Mouse (Mus musculus) forebrain, embryonic 11.5 days (tissue): ENCODE data around the gene Ube2q2. TPM values are rescaled to one million over a fixed set of nuclear protein-coding genes. Genes with fewer than 3 reads are reported as not detected.
A peak's percentile ranks its signal among the peaks of the same experiment; 100 is the strongest.
"Not testable (repeated sequence)": the region's sequence is repeated elsewhere in the genome, so short reads cannot be mapped to it uniquely, and the experiment has no call there.

Experiments
- ATAC-seq: fragments of 200-750 bp; cut with Nextera tagmentation; replicated peaks from 2 replicates; pipeline ENCODE4 v1.8.0; 2017; ENCODE audit warnings: moderate TSS enrichment; ENCODE audit not compliant: low FRiP score
- DNase-seq: peaks from one replicate; pipeline ENCODE4 v3.0.0-alpha.2; 2017; ENCODE audit warnings: low spot score
- H3K27ac ChIP-seq: fragments of 300-500 bp; sonication (generic); 2 replicates; pipeline ENCODE4 v1.5.1; 2014; ENCODE audit warnings: low read depth, low read length
- H3K27me3 ChIP-seq: fragments of 300-500 bp; sonication (generic); 2 replicates; pipeline ENCODE4 v1.6.1; 2014; ENCODE audit warnings: mild to moderate bottlenecking, low read length, mixed read lengths; ENCODE audit not compliant: control insufficient read depth, insufficient read depth
- H3K36me3 ChIP-seq: fragments of 300-500 bp; sonication (generic); 2 replicates; pipeline ENCODE4 v1.6.1; 2014; ENCODE audit warnings: mild to moderate bottlenecking, low read length, moderate library complexity, mixed read lengths; ENCODE audit not compliant: control insufficient read depth, insufficient read depth
- H3K4me1 ChIP-seq: fragments of 300-500 bp; sonication (generic); replicated peaks from 2 replicates; pipeline ENCODE4 v1.6.1; 2014; ENCODE audit warnings: low read length, mixed read lengths; ENCODE audit not compliant: control insufficient read depth, insufficient read depth
- H3K4me2 ChIP-seq: fragments of 300-500 bp; sonication (generic); 2 replicates; pipeline ENCODE4 v1.6.1; 2014; ENCODE audit warnings: low read depth, mild to moderate bottlenecking, low read length, moderate library complexity, mixed read lengths; ENCODE audit not compliant: severe bottlenecking
- H3K4me3 ChIP-seq: fragments of 300-500 bp; sonication (generic); 2 replicates; pipeline ENCODE4 v1.5.1; 2014; ENCODE audit warnings: low read depth, low read length
- H3K9ac ChIP-seq: fragments of 300-500 bp; sonication (generic); 2 replicates; pipeline ENCODE4 v1.6.1; 2014; ENCODE audit warnings: low read length
- H3K9me3 ChIP-seq: fragments of 300-500 bp; sonication (generic); 2 replicates; pipeline ENCODE4 v1.6.1; 2016; ENCODE audit warnings: low read length, mixed read lengths; ENCODE audit not compliant: control insufficient read depth
- WGBS: fragments of 180-500 bp; shearing (Covaris S2); extraction: QIAGEN DNeasy Blood & Tissue Kit; methylation state at CpG from one replicate; pipeline ENCODE4 v1.1.7; 2014; 5-methylcytosine and 5-hydroxymethylcytosine counted together
- polyA plus RNA-seq: library from polyadenylated mRNA; unstranded; fragments of >200 nt; fragmentation: Nextera tagmentation; extraction: Ambion mirVana; gene quantifications from 2 replicates; pipeline ENCODE4 v1.2.1, GENCODE M21; 2014

The Ube2q2 gene
- 46.1 and 49.4 TPM in 2 replicates for polyA plus RNA-seq

DNA sequence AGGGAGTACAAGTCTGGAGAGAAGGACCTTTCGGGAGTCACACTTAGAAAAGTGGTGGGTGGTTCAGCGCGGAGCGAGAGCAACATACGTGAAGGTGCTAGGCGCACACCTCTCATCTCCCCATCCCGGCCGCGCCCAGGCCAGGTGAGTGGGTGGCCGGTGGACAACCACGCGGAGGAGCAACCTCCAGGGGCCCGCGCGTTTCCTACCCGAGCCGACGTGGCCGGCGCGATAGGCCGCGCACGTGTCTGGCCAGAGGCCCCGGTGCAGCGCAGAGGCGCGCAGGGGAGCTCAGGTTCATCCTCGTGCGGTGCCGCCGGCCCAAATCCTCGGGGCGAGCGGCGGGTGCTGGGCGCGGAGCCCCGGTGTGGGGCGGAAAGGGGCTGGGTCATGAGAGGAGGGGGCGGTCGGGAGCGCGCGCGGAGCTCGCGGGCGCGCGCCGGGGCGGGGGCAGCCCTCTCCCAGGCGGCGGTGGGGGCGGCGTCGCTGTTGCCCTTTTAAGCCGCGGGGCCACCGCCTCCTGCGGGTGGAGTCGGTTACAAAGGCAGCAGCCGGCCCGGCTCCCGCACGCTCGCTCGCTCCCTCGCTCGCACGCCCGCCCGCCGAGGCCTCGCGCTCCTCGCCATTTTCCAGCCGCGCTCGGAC lies at the start of gene Ube2q2:
TSS of gene Ube2q2 (plus strand) at position 1 of the 645 bp plus-strand sequence.
- Histone ChIP-seq H3K4me3 (peak within 1 kb of the TSS; percentile 81), H3K4me1 (peaks cover 7% of the 10 kb centered on the region; the same call in 1 of the 2 replicates), H3K9ac (peak within 1 kb of the TSS; percentile 91), H3K4me2 (peak within 1 kb of the TSS; percentile 85), H3K27me3 (no peaks in the 10 kb centered on the region), H3K27ac (peak within 1 kb of the TSS; percentile 78), H3K9me3 (no peaks in the 10 kb centered on the region), H3K36me3 (no peaks in the 10 kb centered on the region)
- ATAC-seq, result peak; percentile 86
- peak; percentile 92 for DNase-seq
- 1% methylated on average over 40 of the region's 81 CpGs for WGBS

DNA sequence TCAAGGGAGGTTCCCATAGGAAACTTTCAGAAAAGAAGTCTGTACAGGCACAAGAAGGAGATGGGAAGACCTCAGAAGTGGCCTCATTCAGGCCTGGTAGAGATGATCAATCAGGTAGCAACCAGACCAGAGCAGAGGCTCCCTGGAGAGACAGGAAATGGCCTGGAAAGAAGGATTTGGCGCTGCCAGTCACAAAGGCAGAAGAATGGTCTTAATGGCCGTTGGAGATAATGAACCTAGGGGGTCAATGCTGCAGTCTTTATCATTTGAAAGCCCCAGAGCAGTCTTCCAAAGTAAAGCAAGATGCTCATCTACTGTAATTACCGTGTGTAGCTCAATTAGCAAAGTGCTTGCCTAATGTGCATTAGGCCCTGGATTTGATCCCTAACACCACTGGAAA lies 47.5 kb upstream of the Ube2q2 start:
- Histone ChIP-seq H3K27ac (no peak overlapping the region), H3K9ac (no peak overlapping the region), H3K9me3 (no peaks in the 10 kb centered on the region), H3K4me1 (no peaks in the 10 kb centered on the region), H3K4me2 (no peak overlapping the region), H3K36me3 (no peaks in the 10 kb centered on the region), H3K27me3 (no peaks in the 10 kb centered on the region), H3K4me3 (no peak overlapping the region)
- ATAC-seq (no peak), DNase-seq (no peak)
- WGBS, result 58% methylated on average over 3 of the region's 3 CpGs

DNA sequence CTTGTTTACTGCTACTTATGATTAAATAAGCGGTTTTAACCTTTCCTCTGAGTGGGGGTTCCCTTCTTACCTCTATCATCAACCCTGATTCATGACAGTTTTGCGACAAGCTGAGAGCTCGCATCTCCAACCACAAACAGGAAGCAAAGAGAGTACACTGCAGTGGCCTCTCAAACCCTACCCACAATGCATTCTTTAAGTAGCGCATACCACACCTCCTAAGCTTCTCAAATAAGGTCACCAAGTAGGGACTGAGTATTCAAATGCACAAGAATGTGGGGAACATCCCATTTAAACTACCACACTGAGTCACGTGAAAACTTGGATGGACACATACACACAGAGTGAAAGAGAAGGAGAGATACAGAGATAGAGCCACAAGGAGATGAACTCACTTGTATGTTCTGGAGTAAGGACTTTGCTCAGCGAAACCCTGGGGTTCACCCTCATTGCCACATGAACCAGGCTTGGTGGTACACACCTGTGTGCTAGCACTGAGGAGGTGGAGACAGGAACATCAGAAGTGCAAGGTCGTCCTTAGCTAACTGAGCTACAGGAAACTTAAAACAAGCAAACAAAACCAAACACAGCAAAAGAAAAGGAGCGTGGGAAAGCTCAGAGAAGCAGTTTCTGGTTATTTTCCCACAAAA lies 46.3 kb upstream of the Ube2q2 start:
- Histone ChIP-seq H3K4me1 (no peaks in the 10 kb centered on the region), H3K36me3 (no peaks in the 10 kb centered on the region)
- WGBS, result 90% methylated on average over 8 of the region's 8 CpGs

DNA sequence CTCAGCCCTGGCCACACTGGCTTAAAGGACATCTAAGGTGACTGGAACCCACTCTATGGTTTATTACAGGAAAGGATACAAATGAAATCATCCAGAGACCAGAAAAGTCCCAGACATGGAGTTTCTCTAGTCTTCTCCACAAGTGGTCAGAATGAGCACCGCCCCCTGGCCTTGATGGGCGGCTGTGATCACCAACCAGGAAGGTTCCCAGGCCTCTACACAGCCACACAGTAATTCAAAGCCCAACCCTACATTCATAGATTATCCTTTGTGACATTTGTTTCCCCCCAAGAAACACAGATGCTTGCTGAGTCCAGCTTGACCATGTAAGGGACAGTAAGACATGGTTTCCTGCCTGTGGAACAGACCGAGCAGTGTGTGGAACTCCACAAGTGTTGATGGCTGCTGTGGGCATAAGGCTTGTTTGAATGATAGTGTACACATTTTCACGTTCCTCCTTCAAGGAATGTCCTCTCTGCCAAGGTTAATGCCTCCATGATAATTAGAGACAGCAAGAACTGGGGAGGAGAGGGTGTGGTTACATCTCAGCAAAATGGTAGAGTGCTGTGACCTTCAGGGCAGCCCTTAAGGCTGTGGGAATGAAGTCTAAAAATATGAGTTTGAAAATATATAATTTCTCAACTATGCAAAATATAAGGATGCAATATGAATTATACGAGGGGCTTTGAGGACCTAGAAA lies 45.6 kb upstream of the Ube2q2 start:
- WGBS, result 94% methylated on average over 5 of the region's 5 CpGs
- Histone ChIP-seq H3K36me3 (no peaks in the 10 kb centered on the region), H3K9me3 (no peaks in the 10 kb centered on the region)

More for the DNA sequence above, 46.3 kb upstream of the Ube2q2 start:
- Histone ChIP-seq H3K9me3 (no peaks in the 10 kb centered on the region), H3K4me2 (no peak overlapping the region), H3K9ac (no peak overlapping the region), H3K27me3 (no peaks in the 10 kb centered on the region), H3K4me3 (no peak overlapping the region), H3K27ac (no peak overlapping the region)
- DNase-seq (no peak), ATAC-seq (no peak)

DNA sequence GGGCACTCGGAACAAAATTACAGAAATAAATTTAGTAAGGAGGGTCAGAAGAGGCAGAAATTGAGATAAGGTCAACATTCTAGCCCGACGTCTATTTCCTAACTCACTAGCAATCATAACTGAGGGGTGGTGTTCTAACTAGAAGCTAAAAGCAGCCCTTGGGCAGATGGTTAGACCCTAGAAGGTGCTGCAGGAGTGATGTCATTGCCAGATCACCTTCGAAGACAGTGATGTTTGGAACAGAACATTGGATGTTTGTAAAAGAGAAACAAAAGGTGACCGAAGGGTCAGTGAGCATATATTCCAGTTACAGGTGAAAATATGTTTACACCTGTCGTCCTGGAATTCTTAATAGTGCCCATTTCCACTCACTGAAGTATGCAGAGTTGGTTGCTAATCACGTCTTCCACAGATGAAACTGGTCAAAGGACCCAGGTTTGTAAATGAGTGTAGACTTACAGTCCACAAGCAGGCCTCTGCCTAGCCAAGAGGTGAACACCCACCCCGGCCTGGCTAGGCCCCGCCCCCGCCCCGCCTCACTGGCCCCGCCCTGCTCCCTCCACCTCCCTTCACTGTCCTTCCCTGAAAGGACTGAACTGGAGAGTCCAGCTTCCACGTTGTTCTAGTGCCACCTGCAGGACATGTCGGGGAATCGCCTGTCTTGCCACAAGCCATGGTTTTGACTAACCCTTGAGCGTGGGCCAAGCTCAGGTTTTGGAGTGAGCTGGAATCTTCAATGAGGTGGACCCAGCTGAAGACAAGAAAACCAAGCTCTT lies 38.4 kb upstream of the Ube2q2 start:
- ATAC-seq (peak; percentile 90), DNase-seq (peak; percentile 92)
- H3K27me3 ChIP-seq, result no peaks in the 10 kb centered on the region
- H3K27ac ChIP-seq, result no peak overlapping the region
- no peaks in the 10 kb centered on the region for H3K4me1 ChIP-seq
- no peaks in the 10 kb centered on the region for H3K36me3 ChIP-seq
- no peak overlapping the region for H3K4me3 ChIP-seq
- no peak overlapping the region for H3K4me2 ChIP-seq
- H3K9ac ChIP-seq, result no peak overlapping the region
- 30% methylated on average over 16 of the region's 16 CpGs for WGBS
- no peaks in the 10 kb centered on the region for H3K9me3 ChIP-seq

More for the DNA sequence above, 45.6 kb upstream of the Ube2q2 start:
- no peak overlapping the region for H3K4me3 ChIP-seq
- no peak overlapping the region for H3K4me2 ChIP-seq
- DNase-seq, result no peak
- ATAC-seq, result no peak
- H3K9ac ChIP-seq, result no peak overlapping the region
- H3K4me1 ChIP-seq, result no peaks in the 10 kb centered on the region
- no peaks in the 10 kb centered on the region for H3K27me3 ChIP-seq
- no peak overlapping the region for H3K27ac ChIP-seq

DNA sequence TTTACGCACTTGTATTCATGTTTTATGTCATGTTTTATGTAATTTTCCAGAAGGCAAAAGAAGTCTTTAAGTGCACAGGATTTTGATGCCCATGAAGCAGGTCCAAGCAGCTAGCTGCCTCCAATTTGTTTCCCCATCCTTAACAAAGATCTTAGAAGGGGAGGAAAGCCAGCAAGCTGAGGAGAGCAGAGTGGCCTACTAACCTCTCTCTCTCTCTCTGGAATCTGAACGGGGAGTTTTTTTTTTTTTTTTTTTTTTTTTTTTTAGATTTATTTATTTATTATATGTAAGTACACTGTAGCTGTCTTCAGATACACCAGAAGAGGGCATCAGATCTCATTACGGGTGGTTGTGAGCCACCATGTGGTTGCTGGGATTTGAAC lies 37.8 kb upstream of the Ube2q2 start:
- H3K9me3 ChIP-seq, H3K9ac ChIP-seq, H3K4me1 ChIP-seq, H3K27me3 ChIP-seq, DNase-seq, ATAC-seq, H3K27ac ChIP-seq, H3K4me3 ChIP-seq, H3K36me3 ChIP-seq, H3K4me2 ChIP-seq: not testable (repeated sequence)
- WGBS, result 26% methylated on average over 2 of the region's 3 CpGs

DNA sequence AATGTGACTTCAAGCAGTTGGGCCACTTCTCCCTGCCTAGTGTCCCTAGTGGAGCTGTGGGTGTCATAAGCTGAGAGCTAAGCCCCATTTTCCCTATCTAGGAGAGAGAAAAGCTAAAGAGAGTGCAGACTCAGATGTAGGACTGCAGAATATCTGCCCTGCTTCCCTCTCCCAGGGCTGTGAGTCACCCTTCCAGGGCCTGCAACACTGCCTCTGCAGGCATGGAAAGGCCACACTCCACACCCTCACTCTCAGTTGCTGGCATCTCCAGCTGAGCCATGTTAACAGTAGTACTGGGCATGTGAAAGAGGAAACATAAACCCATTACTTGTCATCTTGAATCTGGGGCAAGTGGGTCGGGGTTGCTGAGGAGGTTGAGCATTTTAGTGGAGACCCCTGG lies 33.9 kb upstream of the Ube2q2 start:
- H3K4me1 ChIP-seq, result no peaks in the 10 kb centered on the region
- ATAC-seq, result no peak
- no peaks in the 10 kb centered on the region for H3K36me3 ChIP-seq
- no peak for DNase-seq
- no peak overlapping the region; the same call in 1 of the 2 replicates for H3K27ac ChIP-seq
- H3K27me3 ChIP-seq, result no peaks in the 10 kb centered on the region
- H3K4me2 ChIP-seq, result no peak overlapping the region
- H3K9ac ChIP-seq, result no peak overlapping the region
- H3K4me3 ChIP-seq, result no peak overlapping the region
- H3K9me3 ChIP-seq, result no peaks in the 10 kb centered on the region
- 96% methylated on average over 1 of the region's 1 CpGs for WGBS

DNA sequence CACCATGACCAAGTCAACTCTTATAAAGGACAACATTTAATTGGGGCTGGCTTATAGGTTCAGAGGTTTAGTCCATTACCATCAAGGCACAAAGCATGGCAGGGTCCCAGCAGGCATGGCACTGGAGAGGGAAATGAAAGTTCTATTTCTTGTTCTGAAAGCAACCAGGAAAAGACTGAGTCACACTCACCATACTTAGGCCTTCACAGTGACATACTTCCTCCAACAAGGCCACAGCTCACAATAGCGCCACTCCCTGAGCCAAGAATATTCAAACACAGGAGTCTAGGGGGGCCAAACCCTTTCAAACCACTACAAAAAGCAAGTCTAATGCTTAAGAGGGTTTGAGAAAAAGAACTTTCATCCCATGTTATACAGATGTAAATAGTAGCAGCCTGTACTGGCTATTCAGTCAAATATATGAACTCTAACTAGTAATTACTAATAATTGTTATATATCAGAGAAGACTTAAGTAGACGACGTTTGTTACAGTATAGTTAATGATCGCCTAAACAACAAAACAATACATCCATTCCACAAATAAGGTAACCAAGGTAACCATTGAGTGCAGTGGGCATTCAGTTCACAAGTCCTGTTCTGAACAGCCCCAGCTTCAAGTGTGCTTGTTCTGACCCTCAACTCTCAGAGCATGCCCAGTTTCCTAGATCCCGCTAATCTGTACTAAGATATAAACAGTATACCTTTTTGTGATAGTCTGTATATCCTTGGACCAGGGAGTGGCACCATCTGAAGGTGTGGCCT lies 31.2 kb upstream of the Ube2q2 start:
- H3K4me1 ChIP-seq, result no peaks in the 10 kb centered on the region
- 81% methylated on average over 5 of the region's 5 CpGs for WGBS
- no peaks in the 10 kb centered on the region for H3K36me3 ChIP-seq
- H3K9ac ChIP-seq, result no peak overlapping the region
- no peak overlapping the region for H3K27ac ChIP-seq
- no peaks in the 10 kb centered on the region for H3K9me3 ChIP-seq
- no peaks in the 10 kb centered on the region for H3K27me3 ChIP-seq
- ATAC-seq (no peak), DNase-seq (no peak)
- H3K4me2 ChIP-seq, result no peak overlapping the region
- H3K4me3 ChIP-seq, result no peak overlapping the region
